16 mouse cellular contexts compared by ENCODE assay signal in genomic region chr2:170841441-170841965, GRCm38 (mm10).
"Had no signal": no experiment of that assay in that cellular context is flagged by ENCODE, and none has a peak within 500 bp of the region (broad histone marks: within the 10 kb centered on the region; RNA-seq: fewer than 3 reads in every experiment).

No protein-coding gene starts in this region.

- H3K36me3 ChIP-seq: limb, embryonic 12.5 days; liver, embryonic 13.5 days; lung, embryonic 15.5 days; neural tube, embryonic 15.5 days had no signal

- H3K4me1 ChIP-seq: liver, embryonic 13.5 days had no signal

- H3K27ac ChIP-seq: kidney, postnatal 0 days; limb, embryonic 12.5 days; liver, embryonic 13.5 days; lung, embryonic 15.5 days; macrophage; neural tube, embryonic 15.5 days; stomach, postnatal 0 days had no signal

- H3K9ac ChIP-seq: limb, embryonic 12.5 days; liver, embryonic 13.5 days; liver, postnatal 0 days; lung, embryonic 15.5 days; neural tube, embryonic 15.5 days had no signal

- ATAC-seq: liver, postnatal 0 days had no signal

- H3K4me3 ChIP-seq: limb, embryonic 12.5 days; liver, embryonic 13.5 days; lung, embryonic 15.5 days; myocyte; neural tube, embryonic 15.5 days had no signal

- H3K27me3 ChIP-seq: liver, embryonic 13.5 days; lung, embryonic 15.5 days; neural tube, embryonic 15.5 days had no signal

- H3K4me2 ChIP-seq: limb, embryonic 12.5 days; liver, embryonic 13.5 days; lung, embryonic 15.5 days; neural tube, embryonic 15.5 days had no signal

- DNase-seq: kidney, postnatal 36 days; layer of hippocampus, adult 9-11 months; layer of hippocampus, postnatal 36 days; liver, embryonic 13.5 days; liver, postnatal 0 days; lung, postnatal 14 days; midbrain, embryonic 14.5 days; right cerebral cortex, adult 18-20 months; thymus, postnatal 4 days had no signal

- H3K9me3 ChIP-seq: limb, embryonic 12.5 days; lung, embryonic 15.5 days; neural tube, embryonic 15.5 days had no signal
